In genomic region chr15:59173452-59174245, GRCm38 (mm10) we compare ENCODE assay signal across 9 mouse cellular contexts.
DNase-seq lines count a peak whose midpoint lies in the region; ATAC-seq and TF ChIP-seq lines count a peak whose summit lies in the region.
"Had no signal": no experiment of that assay in that cellular context is flagged by ENCODE, and none has a peak within 500 bp of the region (broad histone marks: within the 10 kb centered on the region; RNA-seq: fewer than 3 reads in every experiment).

No protein-coding gene starts in this region.

- TF ChIP-seq CTCF in gastrocnemius, adult 2 months (IDR thresholded peaks at IDR 0.05), result no peak

- peak; percentile 50 for DNase-seq in gastrocnemius, adult 2 months
- DNase-seq in gastrocnemius, postnatal 4 days (ENCODE audit: low spot score in 2 of 2), result no peak
- DNase-seq in ZHBTc4 (ENCODE audit: low read depth, low spot score), result peak; percentile 13
- DNase-seq in left cerebral cortex, postnatal 36 days (ENCODE audit: low spot score in 2 of 2), result peak; percentile 11 to 26
- DNase-seq in thymus, postnatal 36 days, result no peak
- DNase-seq in adrenal gland, adult (ENCODE audit: inconsistent age in 2 of 2, low spot score in 1 of 2), result no peak
- DNase-seq in spleen, postnatal 36 days (ENCODE audit: low spot score in 2 of 2), result no peak

- intact Hi-C loops in gastrocnemius, adult 2 months (cut with DNase I), result no loop called here
- intact Hi-C loops in left cerebral cortex, postnatal 36 days (cut with DNase I), result no loop called here

- H3K4me2 ChIP-seq in heart, embryonic 13.5 days, result peak overlapping the region; percentile 46
- H3K4me2 ChIP-seq: limb, embryonic 15.5 days had no signal

- WGBS in heart, embryonic 13.5 days, result 36% methylated on average over 21 of the region's 21 CpGs

- no peak overlapping the region; the same call in 1 of the 2 replicates for H3K4me3 ChIP-seq in gastrocnemius, adult 2 months
- peak overlapping the region; percentile 4; the same call in 1 of the 2 replicates for H3K4me3 ChIP-seq in heart, embryonic 13.5 days
- H3K4me3 ChIP-seq: limb, embryonic 15.5 days had no signal

- no peaks in the 10 kb centered on the region for H3K27me3 ChIP-seq in heart, embryonic 13.5 days (replicated peaks)
- H3K27me3 ChIP-seq: limb, embryonic 15.5 days had no signal

- no peaks in the 10 kb centered on the region for H3K9me3 ChIP-seq in heart, embryonic 13.5 days
- H3K9me3 ChIP-seq: limb, embryonic 15.5 days had no signal

- peaks cover 59% of the 10 kb centered on the region for H3K4me1 ChIP-seq in heart, embryonic 13.5 days
- H3K4me1 ChIP-seq: limb, embryonic 15.5 days had no signal

- H3K9ac ChIP-seq in heart, embryonic 13.5 days, result peak overlapping the region; percentile 33
- H3K9ac ChIP-seq: limb, embryonic 15.5 days had no signal

- peak; percentile 43 for ATAC-seq in heart, embryonic 13.5 days (ENCODE audit: extremely low read depth, insufficient number of reproducible peaks, low FRiP score, low TSS enrichment)

- no peaks in the 10 kb centered on the region for H3K36me3 ChIP-seq in heart, embryonic 13.5 days
- H3K36me3 ChIP-seq: limb, embryonic 15.5 days had no signal

- H3K27ac ChIP-seq in gastrocnemius, adult 2 months, result peak overlapping the region; percentile 56
- peak overlapping the region; percentile 94 for H3K27ac ChIP-seq in heart, embryonic 13.5 days (replicated peaks)
- H3K27ac ChIP-seq: limb, embryonic 15.5 days had no signal

Comparison
In these comparisons a context has a peak if more than half of its experiments do, and no peak if none do; other contexts are left out.
1. DNase-seq: peak in gastrocnemius, adult 2 months (single experiment), ZHBTc4 (single experiment) and left cerebral cortex, postnatal 36 days (2 of 2); none in gastrocnemius, postnatal 4 days (0 of 2), thymus, postnatal 36 days (0 of 2), adrenal gland, adult (0 of 2) and spleen, postnatal 36 days (0 of 2).